Mouse (Mus musculus): ENCODE results near the gene Csf3r. TPM values are rescaled to one million over a fixed set of nuclear protein-coding genes. Genes with fewer than 3 reads are reported as not detected.

Gene Csf3r
- polyA plus RNA-seq, 1 experiment: 2.6 TPM

DNA sequence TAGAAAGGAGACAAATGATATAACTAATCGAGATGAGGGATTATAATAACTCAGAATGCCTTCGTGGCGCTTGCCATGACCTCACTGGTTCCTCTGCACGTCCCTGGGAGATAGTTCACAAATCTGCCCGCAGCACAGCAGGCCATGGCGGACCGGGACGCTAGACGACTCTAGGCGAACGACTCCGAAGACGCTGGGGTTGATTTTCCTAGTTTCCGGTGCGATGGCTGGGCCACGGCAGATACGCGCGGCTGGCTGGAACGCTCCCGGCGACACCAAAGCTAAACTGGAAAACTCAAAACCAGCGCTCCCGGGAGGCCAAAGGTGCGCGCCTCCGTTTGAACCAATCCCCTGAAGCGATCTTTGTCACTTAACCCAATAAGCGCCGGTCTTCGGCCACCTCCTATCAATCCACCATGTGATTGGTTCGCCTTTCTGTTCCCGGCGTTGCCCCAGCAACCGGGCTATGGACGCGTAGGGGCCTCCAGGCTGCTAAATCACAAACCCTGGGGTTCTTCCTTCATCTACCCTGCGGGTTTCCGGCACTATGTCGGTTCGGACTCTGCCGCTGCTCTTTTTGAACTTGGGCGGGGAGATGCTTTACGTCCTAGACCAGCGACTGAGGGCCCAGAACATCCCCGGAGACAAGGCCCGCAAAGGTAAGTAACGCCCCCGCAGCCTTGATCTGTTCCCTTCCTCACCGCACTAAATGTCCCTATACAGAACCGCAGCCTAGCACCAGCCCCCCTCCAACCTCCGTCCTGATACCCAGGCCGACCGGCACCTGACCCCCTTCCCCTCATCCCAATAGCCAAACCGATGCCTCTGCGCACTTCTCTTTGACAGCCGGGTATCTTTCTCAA lies 34.0 kb downstream of the Csf3r start, which contains the start of gene Oscp1:
Gene Oscp1 (plus strand): TSS at position 432 of the 863 bp plus-strand sequence.
- TF ChIP-seq POLR2A (IDR thresholded peaks at IDR 0.05; ENCODE audit: borderline replicate concordance, insufficient read depth, low read length) (0 out of 2 replicates have a peak, but pooled peaks have one; percentile 12), CTCF (IDR thresholded peaks at IDR 0.05; ENCODE audit: borderline replicate concordance, insufficient read depth, low read depth, low read length) (no peak)

GRCm38 (mm10) chr4:126058997-126059362 lies 34.6 kb downstream of the Csf3r start:
- no peak overlapping the region for H3K27ac ChIP-seq (ENCODE audit: insufficient read depth, low read length)
- TF ChIP-seq POLR2A (IDR thresholded peaks at IDR 0.05; ENCODE audit: borderline replicate concordance, insufficient read depth, low read length) (no peak), CTCF (IDR thresholded peaks at IDR 0.05; ENCODE audit: borderline replicate concordance, insufficient read depth, low read depth, low read length) (no peak)
- 16% methylated on average over 9 of the region's 9 CpGs for WGBS

More for the DNA sequence above, 34.0 kb downstream of the Csf3r start, which contains the start of gene Oscp1:
- Histone ChIP-seq H3K27ac (ENCODE audit: insufficient read depth, low read length) (no peak within 1 kb of the TSS), H3K27me3 (ENCODE audit: control insufficient read depth, insufficient read depth, low read length) (no peaks in the 10 kb centered on the region), H3K4me1 (ENCODE audit: control insufficient read depth, insufficient read depth, low read length) (peaks cover 2% of the 10 kb centered on the region), H3K4me3 (replicated peaks; ENCODE audit: insufficient read depth, low read depth, low read length) (peak within 1 kb of the TSS; percentile 92)
- under 1% methylated on average over 57 of the region's 57 CpGs for WGBS
- DNase-seq: peak; percentile 90 to 92

GRCm38 (mm10) chr4:126062856-126063255 lies 38.5 kb downstream of the Csf3r start:
- Histone ChIP-seq H3K27ac (ENCODE audit: insufficient read depth, low read length) (0 out of 2 replicates have a peak overlapping the region, but pooled peaks have one; percentile 65), H3K4me1 (ENCODE audit: control insufficient read depth, insufficient read depth, low read length) (peaks cover 10% of the 10 kb centered on the region), H3K27me3 (ENCODE audit: control insufficient read depth, insufficient read depth, low read length) (no peaks in the 10 kb centered on the region), H3K4me3 (replicated peaks; ENCODE audit: insufficient read depth, low read depth, low read length) (no peak overlapping the region)
- peak; percentile 30 to 44 for DNase-seq
- TF ChIP-seq POLR2A (IDR thresholded peaks at IDR 0.05; ENCODE audit: borderline replicate concordance, insufficient read depth, low read length) (no peak), CTCF (IDR thresholded peaks at IDR 0.05; ENCODE audit: borderline replicate concordance, insufficient read depth, low read depth, low read length) (no peak)
- WGBS: 15% methylated on average over 1 of the region's 1 CpGs

More at GRCm38 (mm10) chr4:126058997-126059362, 34.6 kb downstream of the Csf3r start:
- H3K27me3 ChIP-seq (ENCODE audit: control insufficient read depth, insufficient read depth, low read length): no peaks in the 10 kb centered on the region
- H3K4me3 ChIP-seq (replicated peaks; ENCODE audit: insufficient read depth, low read depth, low read length): peak overlapping the region; percentile 92
- peaks cover 4% of the 10 kb centered on the region for H3K4me1 ChIP-seq (ENCODE audit: control insufficient read depth, insufficient read depth, low read length)
- DNase-seq: peak in 1 of 2 experiments; percentile 8

GRCm38 (mm10) chr4:126065241-126065640 lies 40.9 kb downstream of the Csf3r start:
- WGBS: 91% methylated on average over 7 of the region's 7 CpGs
- no peak overlapping the region for H3K27ac ChIP-seq (ENCODE audit: insufficient read depth, low read length)
- no peak for DNase-seq
- H3K4me1 ChIP-seq (ENCODE audit: control insufficient read depth, insufficient read depth, low read length): peaks cover 15% of the 10 kb centered on the region
- no peaks in the 10 kb centered on the region for H3K27me3 ChIP-seq (ENCODE audit: control insufficient read depth, insufficient read depth, low read length)
- no peak overlapping the region for H3K4me3 ChIP-seq (replicated peaks; ENCODE audit: insufficient read depth, low read depth, low read length)
- TF ChIP-seq CTCF (IDR thresholded peaks at IDR 0.05; ENCODE audit: borderline replicate concordance, insufficient read depth, low read depth, low read length): no peak
- no peak for TF ChIP-seq POLR2A (IDR thresholded peaks at IDR 0.05; ENCODE audit: borderline replicate concordance, insufficient read depth, low read length)

DNA sequence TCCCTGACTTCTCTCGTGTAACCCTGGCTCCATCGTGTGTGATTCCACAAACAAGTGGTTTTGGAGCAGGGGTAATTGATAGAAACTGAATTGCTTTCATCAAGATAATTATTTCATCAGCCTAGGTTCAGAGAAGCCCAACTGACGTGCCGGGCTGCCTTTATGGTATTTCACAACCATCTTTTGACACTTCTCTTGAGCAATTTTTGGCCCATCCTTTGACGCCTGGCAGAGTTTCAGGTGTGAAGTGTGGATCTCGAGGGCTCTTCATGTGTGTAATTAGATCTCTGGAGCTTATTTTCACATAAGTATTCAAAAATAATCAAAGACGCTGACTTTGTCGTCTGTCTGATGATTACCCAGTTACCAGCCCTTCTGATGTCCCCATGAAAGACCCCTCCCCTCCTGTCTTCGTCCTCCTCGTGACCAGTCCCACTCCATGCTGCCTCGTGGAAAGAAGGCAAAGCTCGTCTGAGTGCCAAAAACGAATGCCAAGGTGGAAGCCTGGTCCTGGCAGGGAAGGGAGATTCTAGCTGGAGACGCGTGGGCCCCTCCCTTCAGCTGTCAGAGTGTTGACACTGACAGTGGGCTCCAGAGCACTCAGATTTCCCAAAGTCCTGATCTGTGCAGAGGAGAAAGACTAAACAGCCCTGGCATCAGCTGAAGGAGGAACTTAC lies 43.2 kb downstream of the Csf3r start:
- no peaks in the 10 kb centered on the region for H3K27me3 ChIP-seq (ENCODE audit: control insufficient read depth, insufficient read depth, low read length)
- peak; percentile 53 to 64 for DNase-seq
- H3K27ac ChIP-seq (ENCODE audit: insufficient read depth, low read length): no peak overlapping the region; the same call in 1 of the 2 replicates
- no peak overlapping the region for H3K4me3 ChIP-seq (replicated peaks; ENCODE audit: insufficient read depth, low read depth, low read length)
- H3K4me1 ChIP-seq (ENCODE audit: control insufficient read depth, insufficient read depth, low read length): peaks cover 15% of the 10 kb centered on the region
- TF ChIP-seq CTCF (IDR thresholded peaks at IDR 0.05; ENCODE audit: borderline replicate concordance, insufficient read depth, low read depth, low read length): no peak
- no peak for TF ChIP-seq POLR2A (IDR thresholded peaks at IDR 0.05; ENCODE audit: borderline replicate concordance, insufficient read depth, low read length)
- WGBS: 11% methylated on average over 15 of the region's 15 CpGs

DNA sequence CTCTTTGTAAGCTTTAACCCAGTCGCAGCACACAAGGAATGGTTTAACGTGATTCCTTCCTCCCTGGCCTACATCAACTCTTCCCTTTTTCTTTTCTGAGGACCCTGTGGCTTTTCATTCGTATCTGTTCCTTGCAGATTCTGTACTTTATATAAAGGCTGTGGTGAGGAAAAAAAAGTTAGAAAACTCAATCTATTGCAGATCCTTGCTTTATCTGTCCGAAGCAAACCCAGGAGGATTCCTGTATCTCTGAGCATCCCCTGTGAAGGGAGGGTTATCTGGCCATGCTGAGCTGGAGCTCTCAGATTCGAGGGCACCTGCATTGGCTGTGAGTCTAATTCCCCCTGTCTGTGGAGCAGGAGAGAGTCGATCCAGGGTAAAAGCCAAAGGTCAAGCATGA lies 44.5 kb downstream of the Csf3r start:
- 89% methylated on average over 6 of the region's 6 CpGs for WGBS
- Histone ChIP-seq H3K27me3 (ENCODE audit: control insufficient read depth, insufficient read depth, low read length) (no peaks in the 10 kb centered on the region), H3K27ac (ENCODE audit: insufficient read depth, low read length) (no peak overlapping the region), H3K4me3 (replicated peaks; ENCODE audit: insufficient read depth, low read depth, low read length) (no peak overlapping the region), H3K4me1 (ENCODE audit: control insufficient read depth, insufficient read depth, low read length) (peaks cover 11% of the 10 kb centered on the region)
- TF ChIP-seq CTCF (IDR thresholded peaks at IDR 0.05; ENCODE audit: borderline replicate concordance, insufficient read depth, low read depth, low read length) (no peak), POLR2A (IDR thresholded peaks at IDR 0.05; ENCODE audit: borderline replicate concordance, insufficient read depth, low read length) (no peak)
- DNase-seq: no peak

GRCm38 (mm10) chr4:126077833-126078232 lies 53.5 kb downstream of the Csf3r start:
- DNase-seq: no peak
- 63% methylated on average over 6 of the region's 6 CpGs for WGBS
- no peak overlapping the region for H3K4me3 ChIP-seq (replicated peaks; ENCODE audit: insufficient read depth, low read depth, low read length)
- no peak for TF ChIP-seq POLR2A (IDR thresholded peaks at IDR 0.05; ENCODE audit: borderline replicate concordance, insufficient read depth, low read length)
- TF ChIP-seq CTCF (IDR thresholded peaks at IDR 0.05; ENCODE audit: borderline replicate concordance, insufficient read depth, low read depth, low read length): no peak
- no peak overlapping the region for H3K27ac ChIP-seq (ENCODE audit: insufficient read depth, low read length)
- H3K4me1 ChIP-seq (ENCODE audit: control insufficient read depth, insufficient read depth, low read length): no peaks in the 10 kb centered on the region; the same call in 1 of the 2 replicates
- no peaks in the 10 kb centered on the region for H3K27me3 ChIP-seq (ENCODE audit: control insufficient read depth, insufficient read depth, low read length)

Data from cerebellum, adult 2 months (tissue).